Mouse (Mus musculus) heart, postnatal 25 days (tissue): Measurements from ENCODE around the gene Elavl3. TPM values are rescaled to one million over a fixed set of nuclear protein-coding genes. Genes with fewer than 3 reads are reported as not detected.

Experiments used
- DNase-seq: peaks from one replicate; pipeline ENCODE4 v3.0.0; 2022; ENCODE audit warnings: low spot score
- intact Hi-C: fragments of 180-260 bp; cut with DNase I; formaldehyde crosslinking; loops from one replicate; pipeline ENCODE4 v1.15.1; 2025
- total RNA-seq, 2 experiments: library from RNA; stranded (reverse); gene quantifications; 2 replicates each; pipeline ENCODE4 v1.2.3; 2021

The Elavl3 gene
- total RNA-seq, 2 experiments from 2014 or later: 0.21 to 0.50 TPM

DNA sequence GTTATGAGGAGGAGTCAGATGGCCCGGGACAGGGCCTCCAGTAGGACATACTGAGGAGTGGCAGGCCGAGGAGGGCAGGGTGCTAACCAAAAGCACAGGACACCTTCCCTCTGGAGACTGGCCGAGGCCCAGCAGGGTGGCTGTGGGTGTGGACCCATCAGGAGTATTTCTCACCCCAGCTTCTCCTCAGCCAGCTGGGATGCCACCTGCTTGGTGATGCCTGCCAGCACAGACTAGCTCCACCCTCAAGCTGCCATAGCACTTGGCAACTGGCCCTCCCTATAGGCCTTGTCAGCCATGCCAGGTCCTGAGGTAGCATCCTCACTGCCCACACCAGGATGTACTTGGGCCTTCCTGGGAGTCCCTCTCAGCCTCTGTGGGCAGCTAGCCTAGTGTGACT, 12.5 kb upstream of the Elavl3 start:
- intact Hi-C loops: no loop called here
- DNase-seq: no peak

DNA sequence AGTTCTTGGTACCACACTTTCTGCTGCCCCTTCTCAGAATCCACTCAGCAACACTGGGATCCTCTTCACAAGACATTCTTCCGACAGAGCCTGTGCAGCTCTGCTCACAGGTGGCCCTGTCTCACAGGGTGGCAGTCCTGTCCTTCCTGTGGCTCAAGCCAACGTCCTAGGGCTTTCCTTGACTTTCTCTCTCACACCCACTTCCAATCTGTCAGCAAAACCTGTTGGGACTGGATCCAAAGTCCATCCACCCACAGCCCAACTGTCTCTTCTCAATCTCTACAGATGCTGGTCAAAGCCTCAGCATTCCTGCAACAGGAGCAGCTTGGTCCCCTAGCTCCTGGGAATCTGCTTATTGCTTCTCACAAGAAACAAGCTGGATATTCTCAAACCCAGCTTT, 9.5 kb upstream of the Elavl3 start:
- no peak for DNase-seq
- intact Hi-C loops: no loop called here

DNA sequence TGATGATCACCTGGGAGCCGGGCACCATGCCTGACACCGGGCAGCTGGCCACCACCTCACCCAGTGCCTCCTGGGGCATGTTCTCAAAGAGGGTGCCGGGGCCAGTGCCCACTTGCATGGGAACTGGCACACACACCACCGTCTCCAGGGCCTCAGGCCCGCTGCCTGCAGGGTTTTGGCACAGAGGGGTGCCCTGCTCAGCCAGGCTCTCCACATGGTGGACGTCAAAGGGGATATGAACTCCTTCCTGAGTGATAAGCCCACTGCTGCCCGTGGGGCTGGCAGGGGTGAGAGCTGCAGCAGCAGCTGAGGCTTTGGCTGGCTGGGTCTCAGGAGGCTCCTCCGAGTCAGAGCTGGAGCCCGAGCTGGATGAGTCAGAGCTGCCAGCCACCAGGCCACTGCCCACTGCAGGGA, 6.2 kb upstream of the Elavl3 start:
- DNase-seq: peak; percentile 38
- intact Hi-C loops: no loop called here

DNA sequence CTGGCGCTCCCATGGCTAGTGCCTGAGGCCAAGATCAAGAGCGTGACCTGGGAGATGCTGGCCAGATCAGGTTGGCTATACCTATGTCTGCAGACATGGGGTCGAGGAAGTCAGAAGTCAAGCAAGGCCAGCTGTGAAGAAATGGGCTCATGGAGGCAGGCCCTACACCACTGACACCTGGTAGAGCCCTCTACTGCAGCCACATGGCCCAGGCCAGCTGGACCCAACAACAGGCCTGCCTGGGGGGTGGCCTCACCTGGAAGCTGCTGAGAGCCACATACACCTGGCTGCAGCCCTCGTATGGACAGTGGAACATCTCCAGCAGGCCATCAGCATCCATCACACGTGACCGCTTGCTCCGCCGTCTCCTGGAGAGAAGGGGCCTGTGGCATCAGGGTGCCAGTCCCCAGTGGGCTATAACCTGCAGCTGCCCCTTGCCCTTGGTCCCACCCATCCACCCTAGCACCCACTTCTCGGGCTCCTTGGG, 5.3 kb upstream of the Elavl3 start:
- DNase-seq: no peak
- intact Hi-C loops: no loop called here

DNA sequence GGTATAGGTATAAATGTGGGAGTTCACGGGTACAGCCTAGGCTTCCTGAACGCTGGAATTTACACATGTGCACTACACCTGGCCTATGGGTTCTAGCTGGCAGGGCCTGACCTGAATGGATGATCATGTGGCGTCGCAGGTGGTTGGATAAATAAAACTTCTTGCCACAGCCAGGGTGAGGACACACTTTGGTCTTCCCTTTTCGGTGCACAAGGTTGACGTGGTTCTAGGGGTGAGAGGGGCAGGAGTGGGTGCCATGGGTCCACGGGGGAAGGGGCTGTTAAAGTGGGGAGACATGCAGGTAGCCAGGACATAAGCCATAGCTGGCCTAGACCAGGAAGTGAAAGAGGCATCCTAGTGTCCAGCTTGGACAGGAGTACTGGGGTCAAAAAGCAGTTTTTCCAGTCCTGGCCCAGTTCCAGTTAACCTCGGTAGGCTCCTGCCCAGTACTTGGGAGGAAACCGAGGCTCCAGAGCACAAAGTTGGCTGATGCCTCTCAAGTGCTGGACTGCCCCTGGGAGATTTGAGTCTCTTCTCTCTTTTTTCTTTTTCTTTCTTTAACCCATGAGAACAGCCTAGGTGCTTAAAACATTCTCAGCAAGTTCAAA, 4.6 kb upstream of the Elavl3 start:
- intact Hi-C loops: no loop called here
- no peak for DNase-seq

DNA sequence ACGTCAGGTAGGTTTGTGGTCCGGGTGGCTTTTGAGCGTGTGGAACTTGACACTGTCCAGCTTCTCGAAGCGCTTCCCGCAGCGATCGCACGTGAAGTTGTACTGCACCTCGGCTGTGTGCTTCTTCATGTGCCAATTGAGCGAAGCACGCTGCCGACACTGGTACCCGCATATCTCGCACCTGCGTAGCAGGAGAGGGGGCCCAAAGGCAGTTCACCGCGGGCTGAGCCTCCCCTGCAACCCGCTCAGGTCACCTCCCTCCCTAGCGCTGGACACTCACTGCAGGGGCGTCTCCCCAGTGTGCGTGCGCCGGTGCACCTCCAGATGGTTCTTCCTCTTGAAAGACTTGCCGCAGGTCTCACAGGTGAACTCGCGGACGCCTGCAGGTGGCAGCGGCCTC, 3.9 kb upstream of the Elavl3 start:
- intact Hi-C loops: no loop called here
- no peak for DNase-seq

DNA sequence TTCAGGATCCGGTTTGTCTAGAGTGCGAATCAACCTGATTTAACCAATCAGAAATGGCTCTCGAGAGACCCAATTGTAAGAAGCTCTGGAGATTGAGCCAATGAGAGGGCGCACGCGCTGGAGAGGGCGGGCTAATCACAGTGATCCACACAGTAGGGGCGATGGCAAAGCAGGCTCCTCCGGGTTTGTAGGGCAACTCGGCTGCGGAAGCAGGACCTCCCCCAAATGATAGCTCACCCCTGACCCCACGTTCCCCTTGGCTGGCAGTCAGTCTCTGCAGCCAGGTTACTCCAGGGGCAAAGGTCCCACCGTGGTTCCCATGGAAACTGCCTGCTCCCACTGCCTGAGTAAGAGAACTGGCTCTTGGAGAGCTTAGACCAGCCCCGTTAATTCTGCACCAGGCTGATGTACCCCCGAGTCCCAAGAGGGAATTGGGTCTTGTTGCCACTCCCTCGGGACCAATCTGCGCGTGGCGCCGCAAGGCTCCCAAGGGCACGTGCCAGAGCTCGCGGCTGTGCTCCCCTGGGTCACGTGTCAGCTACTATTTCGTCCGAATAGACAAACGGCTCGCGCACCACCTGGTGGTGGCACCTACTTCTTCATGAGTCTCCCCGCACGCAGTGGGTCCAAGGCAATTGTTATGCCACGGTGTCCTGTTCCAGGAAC, 2.7 kb upstream of the Elavl3 start:
- no peak for DNase-seq
- intact Hi-C loops: no loop called here

DNA sequence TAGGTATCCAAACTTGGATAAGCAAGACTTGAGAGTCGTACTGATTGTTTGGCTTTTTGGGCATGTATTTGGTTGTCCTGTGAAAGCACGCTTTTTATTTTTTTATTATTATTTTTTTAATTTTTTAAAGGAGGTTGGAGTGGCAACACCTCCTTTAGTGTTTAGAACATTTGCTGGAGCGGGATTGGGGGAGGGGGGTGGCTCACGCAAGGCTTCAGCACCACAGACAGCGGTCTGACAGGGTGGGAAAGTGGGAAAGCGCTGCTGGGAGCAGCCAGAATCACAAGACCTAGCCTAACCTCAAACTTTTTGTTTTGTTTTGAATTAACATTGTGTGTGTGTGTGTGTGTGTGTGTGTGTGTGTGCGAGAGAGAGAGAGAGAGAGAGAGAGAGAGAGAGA, 1.8 kb upstream of the Elavl3 start:
- DNase-seq: no peak
- intact Hi-C loops: no loop called here

DNA sequence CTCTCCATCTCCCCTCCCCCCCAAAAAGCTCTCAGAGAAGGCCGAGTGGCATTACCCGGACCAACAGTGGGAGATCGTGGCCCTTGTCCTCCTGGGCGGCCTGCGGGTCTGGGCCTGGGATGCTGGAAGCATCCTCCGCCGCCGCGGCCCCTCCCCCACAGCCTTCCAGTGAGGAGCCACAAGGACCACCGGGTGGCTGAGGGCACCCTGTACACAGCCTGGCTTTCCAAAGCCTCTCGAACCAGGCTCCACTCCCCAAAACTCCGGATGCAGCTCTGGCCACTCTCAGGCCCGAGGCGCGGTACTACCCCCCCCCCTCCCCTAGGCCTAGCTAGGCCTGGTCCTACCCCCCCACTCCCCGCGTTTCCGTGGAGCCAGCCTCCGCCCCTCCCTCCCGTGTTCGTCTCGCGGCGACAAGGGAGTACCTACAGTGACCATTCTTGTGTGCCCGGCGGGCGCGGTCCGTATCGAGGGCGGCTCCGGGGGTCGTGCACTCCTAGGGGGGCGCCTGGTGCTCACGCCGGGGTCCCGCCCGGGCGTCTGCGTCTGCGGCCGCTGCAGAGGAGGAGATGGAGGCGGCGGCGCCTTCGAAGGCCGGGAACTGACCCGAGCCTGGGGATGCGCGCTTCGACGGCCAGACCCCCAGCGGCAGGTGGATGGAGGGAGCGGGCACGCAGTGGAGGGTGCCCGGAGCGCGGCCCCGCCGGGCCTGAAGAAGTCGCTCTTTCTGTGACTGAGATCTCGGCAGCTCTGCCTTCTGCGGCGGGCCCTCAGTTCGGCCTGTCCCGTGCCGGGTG, 464 bp downstream of the Elavl3 start:
- intact Hi-C loops: no loop called here
- DNase-seq: no peak

DNA sequence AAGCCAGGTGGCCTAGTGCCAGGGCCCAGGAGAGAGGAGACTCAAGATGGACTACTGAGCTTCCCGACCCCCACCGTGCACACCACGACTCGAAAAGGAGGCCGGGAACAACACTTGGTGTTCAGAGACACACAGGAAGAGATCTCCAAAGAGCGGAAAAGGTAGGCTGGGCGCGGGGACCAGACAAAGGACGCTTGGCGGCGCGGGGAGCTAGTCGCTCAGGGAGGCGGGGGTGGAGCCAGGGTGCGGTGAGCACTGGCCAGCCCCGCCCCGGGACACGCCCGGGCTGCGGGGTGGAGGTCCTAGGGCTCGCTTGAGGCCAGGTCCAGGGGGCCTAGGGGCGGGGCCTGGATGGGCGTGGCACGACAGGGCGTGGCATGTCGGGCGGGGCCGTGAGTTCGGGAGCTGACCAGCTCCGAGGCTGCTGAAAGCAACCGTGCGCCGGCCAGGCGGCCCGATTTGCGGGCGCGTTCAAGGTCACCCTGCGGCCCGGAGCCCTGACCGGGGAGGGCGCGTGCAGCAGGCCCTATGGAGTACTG, 1.4 kb downstream of the Elavl3 start:
- no peak for DNase-seq
- intact Hi-C loops: no loop called here

DNA sequence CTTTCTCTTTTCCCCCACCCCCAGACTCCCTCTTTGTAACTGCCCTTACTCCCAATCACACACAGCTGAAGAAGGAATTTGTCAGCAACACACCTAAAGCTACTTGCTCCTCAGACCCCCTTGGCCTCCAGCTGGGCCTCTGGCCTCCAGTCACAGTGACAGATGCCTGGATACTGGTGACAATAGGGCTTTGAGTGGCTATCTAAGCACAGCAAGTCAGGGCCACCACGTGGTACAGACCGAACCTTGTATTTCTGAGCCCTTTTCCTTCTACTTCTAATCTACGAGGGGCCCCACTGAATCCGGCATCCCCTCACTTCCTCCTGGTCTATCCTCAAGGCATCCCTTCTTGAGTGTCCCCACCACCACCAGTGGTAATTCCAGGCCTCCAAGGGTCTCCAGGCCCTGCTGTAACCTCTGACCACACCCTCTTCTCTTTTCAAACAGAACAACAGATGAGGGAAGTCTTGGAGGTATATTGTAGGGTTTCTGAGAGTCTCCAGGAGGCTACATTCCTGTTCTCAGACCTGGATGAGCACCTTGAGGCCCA, 2.0 kb downstream of the Elavl3 start:
- no peak for DNase-seq
- intact Hi-C loops: no loop called here

DNA sequence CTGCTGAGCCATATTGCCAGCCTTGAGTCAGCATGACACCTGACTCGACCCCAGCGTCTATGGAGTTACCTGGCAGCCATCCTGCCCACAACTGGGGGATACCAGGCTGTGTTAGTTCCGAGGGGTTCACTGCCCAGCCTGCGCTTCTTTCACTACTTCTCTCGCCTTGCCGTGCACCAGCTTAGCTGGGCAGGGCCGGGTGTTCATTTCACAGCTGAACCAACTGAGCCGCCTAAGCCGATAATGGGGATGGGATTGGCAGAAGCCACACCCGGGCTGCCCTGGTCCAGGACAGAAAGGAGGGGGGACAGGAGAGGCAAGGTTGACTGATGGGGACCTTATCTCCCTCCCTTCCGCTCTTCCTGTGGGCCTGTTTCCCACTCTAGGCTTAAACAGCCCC, 2.5 kb downstream of the Elavl3 start:
- intact Hi-C loops: no loop called here
- no peak for DNase-seq

DNA sequence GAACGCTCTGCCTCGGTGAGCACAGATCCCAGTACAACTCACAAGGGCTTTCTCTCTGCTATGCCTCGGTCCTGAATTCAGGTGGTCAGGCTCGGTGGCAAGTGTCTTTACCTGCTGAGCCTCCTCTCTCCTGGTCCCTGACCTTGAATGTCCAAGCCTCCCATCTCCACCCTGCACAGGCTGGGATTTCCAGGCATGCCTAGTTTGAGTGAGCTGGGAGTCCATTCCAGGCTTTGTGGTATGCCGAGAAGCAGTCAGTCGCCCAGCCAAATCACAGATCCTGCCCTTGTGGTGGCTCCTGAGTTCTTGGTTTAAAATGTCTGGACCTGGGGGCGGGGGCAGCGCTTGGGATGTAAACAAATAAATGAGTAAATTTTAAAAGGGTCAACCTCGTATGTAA, 4.5 kb downstream of the Elavl3 start:
- no peak for DNase-seq
- intact Hi-C loops: no loop called here

DNA sequence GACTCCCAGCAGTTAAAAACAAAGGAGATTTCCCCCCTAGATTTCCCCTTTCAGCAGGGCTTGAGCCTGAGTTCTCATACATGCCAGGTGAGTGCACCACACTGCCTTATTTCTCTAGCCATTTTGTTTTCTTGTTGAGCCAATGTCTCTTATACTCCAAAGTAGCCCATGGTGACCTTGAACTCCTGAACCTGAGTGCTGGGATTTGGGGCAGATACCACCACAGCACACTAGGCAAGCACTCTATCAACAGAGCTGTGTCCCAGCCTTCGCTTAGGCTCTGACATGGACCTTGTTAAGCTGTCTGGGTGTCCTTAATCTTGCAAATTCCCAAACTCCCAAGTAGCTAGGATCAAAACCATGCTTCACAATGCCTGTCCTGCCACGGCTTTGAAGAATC, 10.0 kb downstream of the Elavl3 start:
- no peak for DNase-seq
- intact Hi-C loops: no loop called here

DNA sequence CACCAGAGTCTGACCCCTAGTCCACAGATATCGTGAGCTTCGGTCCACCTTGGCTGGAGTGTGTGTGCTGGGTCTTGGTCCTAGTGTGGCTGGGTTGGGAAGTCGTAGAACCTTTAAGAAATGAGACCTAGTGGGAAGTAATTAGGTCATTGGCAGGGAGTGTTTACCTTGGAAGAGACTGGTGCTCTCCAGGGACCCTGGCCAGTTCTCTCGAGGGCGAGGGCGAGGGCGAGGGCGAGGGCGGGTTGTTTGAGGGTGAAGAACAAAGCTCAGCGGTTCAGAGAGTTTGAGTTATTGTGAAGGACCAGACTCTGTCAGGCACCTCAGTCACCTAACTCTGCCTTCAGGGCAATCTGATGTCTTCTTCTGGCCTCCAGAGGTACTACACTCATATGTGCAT, 14.0 kb downstream of the Elavl3 start:
- intact Hi-C loops: no loop called here

DNA sequence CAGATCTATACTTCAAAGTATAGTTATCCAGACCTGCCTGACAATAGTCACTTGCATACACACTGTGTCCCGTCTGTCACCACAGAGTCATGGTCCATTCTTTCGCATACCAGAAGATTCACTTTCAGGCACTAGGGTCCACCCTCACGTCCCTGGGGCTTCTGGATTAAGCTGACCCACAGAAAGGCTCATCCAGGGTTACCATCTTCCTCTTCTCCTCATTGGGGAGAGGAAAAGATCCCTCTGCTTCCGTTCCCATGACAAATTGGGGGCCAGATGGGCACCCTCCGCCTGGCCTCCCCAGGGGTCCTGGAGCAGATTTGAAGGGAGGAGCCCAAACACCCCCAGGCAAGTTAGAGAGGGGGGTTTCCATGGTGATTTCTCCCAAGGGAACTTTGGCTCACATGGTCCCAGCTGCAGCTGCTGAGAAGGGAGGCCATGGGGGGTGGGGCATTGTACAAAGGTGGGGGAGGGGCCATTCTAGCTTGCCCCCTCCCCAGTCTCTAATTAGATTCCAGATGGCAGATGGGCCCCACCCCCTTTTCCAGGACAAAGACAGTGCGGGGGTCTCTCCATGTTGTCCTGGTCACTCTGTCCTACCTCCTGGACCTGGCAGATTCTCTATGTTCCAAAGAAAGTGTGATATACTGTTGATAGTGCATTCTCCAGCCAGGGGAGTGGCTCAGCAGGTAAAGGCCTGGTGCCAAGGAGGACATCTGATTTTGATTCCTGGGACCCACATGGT, 16.4 kb downstream of the Elavl3 start:
- DNase-seq: no peak
- intact Hi-C loops: no loop called here

More for the DNA sequence above, 14.0 kb downstream of the Elavl3 start:
- no peak for DNase-seq

DNA sequence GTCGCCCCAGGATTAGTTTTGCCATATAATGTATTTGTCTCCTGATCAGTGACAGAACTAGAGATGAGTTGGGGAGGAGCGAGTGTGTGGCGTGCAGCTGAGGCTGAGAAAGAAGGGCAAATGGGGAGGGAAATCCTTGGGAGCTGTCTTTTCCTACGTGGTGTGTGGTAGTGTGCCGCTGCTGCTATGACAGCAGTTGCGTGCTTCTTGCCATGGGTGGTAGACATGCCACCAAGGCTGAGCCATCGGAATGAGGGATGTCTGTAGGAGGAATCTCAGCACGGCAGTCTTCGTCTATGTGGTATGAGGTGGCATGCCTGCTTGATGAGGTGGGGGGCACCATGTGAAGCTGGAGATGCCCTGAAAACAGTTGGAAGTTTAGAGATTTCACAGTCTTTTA, 21.4 kb downstream of the Elavl3 start:
- intact Hi-C loops: no loop called here
- no peak for DNase-seq

DNA sequence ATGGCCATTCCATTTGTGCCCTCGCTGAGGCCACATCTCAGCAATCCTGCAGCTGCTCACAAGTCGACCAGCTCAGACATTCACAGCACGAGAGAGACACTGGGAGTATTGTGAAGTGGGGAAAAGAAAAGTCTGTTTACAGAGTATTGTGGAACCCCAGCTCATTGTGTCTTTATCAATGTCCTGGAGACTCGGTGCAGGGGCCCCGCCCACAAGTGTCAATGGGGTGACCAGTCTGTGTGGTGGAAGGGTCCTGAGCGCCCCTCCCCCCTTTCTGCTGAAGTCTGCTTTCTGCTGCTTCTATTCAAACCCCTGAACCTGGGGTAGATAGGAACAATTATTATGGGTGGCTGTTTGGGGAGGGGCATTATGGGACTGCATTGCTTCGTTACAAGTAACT, 23.4 kb downstream of the Elavl3 start:
- intact Hi-C loops: no loop called here

DNA sequence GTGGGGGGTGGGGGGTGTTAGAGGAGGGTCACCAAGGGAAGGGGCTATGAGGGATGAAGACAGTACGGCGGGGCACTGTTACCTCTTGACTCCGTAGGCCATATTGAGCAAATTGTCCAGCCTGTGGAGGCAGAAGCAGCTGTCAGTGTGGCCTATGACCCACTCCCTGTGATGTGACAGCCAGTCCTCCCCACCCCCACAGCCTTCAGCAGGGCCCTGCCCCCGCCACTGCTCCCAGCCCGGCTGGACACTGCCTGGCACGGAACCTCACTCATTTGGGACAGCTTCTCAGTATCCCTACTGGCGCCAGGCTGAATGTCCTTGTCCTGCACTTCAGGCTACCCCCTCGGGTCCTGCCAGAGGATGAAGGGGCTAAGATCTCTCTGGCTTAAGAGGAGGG, 27.2 kb downstream of the Elavl3 start:
- intact Hi-C loops: no loop called here
- no peak for DNase-seq

More for the DNA sequence above, 23.4 kb downstream of the Elavl3 start:
- DNase-seq: no peak
